Mouse (Mus musculus) myocyte (in vitro differentiated cells): Measurements from ENCODE around the gene Enpp1. TPM values are rescaled to one million over a fixed set of nuclear protein-coding genes. Genes with fewer than 3 reads are reported as not detected.
A peak's percentile ranks its signal among the peaks of the same experiment; 100 is the strongest.

Experiments
- H3K27me3 ChIP-seq: one replicate; pipeline ENCODE4 v1.6.1; 2011; ENCODE audit not compliant: control insufficient read depth, insufficient read depth, insufficient read length
- H3K36me3 ChIP-seq: one replicate; pipeline ENCODE4 v1.6.1; 2011; ENCODE audit not compliant: control insufficient read depth, insufficient read depth
- H3K4me2 ChIP-seq: one replicate; pipeline ENCODE4 v1.6.1; 2011; ENCODE audit warnings: low read depth, control low read depth
- H3K4me3 ChIP-seq: one replicate; pipeline ENCODE4 v1.5.1; 2011; ENCODE audit warnings: mild to moderate bottlenecking, control low read depth, moderate library complexity
- H3K79me2 ChIP-seq: one replicate; pipeline ENCODE4 v1.6.1; 2011; ENCODE audit not compliant: control insufficient read depth, insufficient read depth
- H3ac ChIP-seq: one replicate; pipeline ENCODE4 v1.6.1; 2011; ENCODE audit not compliant: control insufficient read depth, insufficient read length
- CEBPB ChIP-seq: IDR thresholded peaks from 2 replicates; pipeline ENCODE4 v1.6.1; 2011; ENCODE audit warnings: mild to moderate bottlenecking, moderate library complexity; ENCODE audit not compliant: poor library complexity, insufficient read depth, severe bottlenecking
- E2F4 ChIP-seq: IDR thresholded peaks from one replicate; pipeline ENCODE4 v1.6.1; 2011; ENCODE audit warnings: mild to moderate bottlenecking, control low read depth, moderate library complexity; ENCODE audit not compliant: insufficient read depth
- MAX ChIP-seq: IDR thresholded peaks from one replicate; pipeline ENCODE4 v1.6.1; 2011; ENCODE audit warnings: low read depth, mild to moderate bottlenecking, control low read depth
- MYOD1 ChIP-seq, 3 experiments: IDR thresholded peaks; one replicate each; pipeline ENCODE4 v1.6.1; 2011; ENCODE audit warnings: control low read depth in 2 of 3, low read depth in 2 of 3, mild to moderate bottlenecking in 2 of 3, moderate library complexity in 1 of 3; ENCODE audit not compliant: insufficient read length in 2 of 3, control insufficient read depth in 1 of 3
- MYOG ChIP-seq, 3 experiments: IDR thresholded peaks; one replicate each; pipeline ENCODE4 v1.6.1; 2011; ENCODE audit warnings: control low read depth in 2 of 3, low read depth in 2 of 3, mild to moderate bottlenecking in 2 of 3; ENCODE audit not compliant: insufficient read length in 2 of 3, control insufficient read depth in 1 of 3, insufficient read depth in 1 of 3
- POLR2A ChIP-seq: IDR thresholded peaks from one replicate; pipeline ENCODE4 v1.6.1; 2011; ENCODE audit warnings: low read depth, mild to moderate bottlenecking, control low read depth, moderate library complexity; ENCODE audit not compliant: insufficient read length
- POLR2AphosphoS2 ChIP-seq: IDR thresholded peaks from one replicate; pipeline ENCODE4 v1.6.1; 2011; ENCODE audit warnings: low read depth, control low read depth; ENCODE audit not compliant: insufficient read length
- REST ChIP-seq: IDR thresholded peaks from one replicate; pipeline ENCODE4 v1.6.1; 2011; ENCODE audit warnings: mild to moderate bottlenecking, control low read depth, moderate library complexity; ENCODE audit not compliant: insufficient read depth, insufficient read length
- SRF ChIP-seq: IDR thresholded peaks from one replicate; pipeline ENCODE4 v1.6.1; 2011; ENCODE audit warnings: low read depth; ENCODE audit not compliant: control insufficient read depth, insufficient read length
- TCF12 ChIP-seq: IDR thresholded peaks from one replicate; pipeline ENCODE4 v1.6.1; 2011; ENCODE audit warnings: mild to moderate bottlenecking, control low read depth; ENCODE audit not compliant: poor library complexity, insufficient read depth, severe bottlenecking
- TCF3 ChIP-seq: IDR thresholded peaks from one replicate; pipeline ENCODE4 v1.6.1; 2011; ENCODE audit warnings: low read depth, control low read depth; ENCODE audit not compliant: insufficient read length
- USF1 ChIP-seq: IDR thresholded peaks from one replicate; pipeline ENCODE4 v1.6.1; 2011; ENCODE audit warnings: low read depth, mild to moderate bottlenecking, control low read depth, moderate library complexity
- polyA plus RNA-seq: library from polyadenylated mRNA; unstranded; fragments of >200 nt; fragmentation: generic; extraction: Trizol; gene quantifications from one replicate; pipeline ENCODE4 v1.2.1, GENCODE M21; 2012; ENCODE audit warnings: missing spikeins

Gene Enpp1
- polyA plus RNA-seq, 1 experiment, result 2.6 TPM

DNA sequence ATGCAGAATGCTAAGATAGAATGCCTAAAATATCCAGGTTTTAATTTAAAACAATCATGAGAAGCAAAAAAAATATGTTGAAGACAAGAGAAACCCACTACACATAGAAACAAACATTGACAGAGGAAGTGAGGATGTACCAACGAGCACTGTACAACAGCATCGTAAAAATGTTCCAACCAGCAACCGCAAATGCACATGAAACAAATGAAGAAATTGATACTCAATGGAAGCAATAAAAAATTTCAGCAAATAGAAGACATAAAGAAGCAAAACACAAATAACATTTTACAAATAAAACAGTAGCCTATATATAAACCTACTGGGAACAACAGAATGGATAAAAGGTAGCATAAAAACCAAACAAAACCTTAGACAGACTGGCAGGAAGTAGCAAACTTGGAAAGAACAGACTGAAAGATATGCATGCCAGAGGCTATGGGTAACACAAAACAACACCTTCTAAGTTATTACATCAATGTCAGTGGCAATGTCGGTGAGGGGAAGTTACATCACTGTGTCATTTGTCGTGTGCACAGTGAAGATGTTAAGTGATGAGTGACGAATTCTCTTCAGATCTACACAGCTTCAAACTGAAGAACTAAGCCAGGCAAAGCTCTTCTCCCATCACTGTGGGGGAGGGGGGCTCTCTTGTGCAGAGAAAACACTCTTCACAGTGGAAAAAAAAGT, 71.6 kb downstream of the Enpp1 start:
- H3K27me3 ChIP-seq, result no peaks in the 10 kb centered on the region
- H3ac ChIP-seq, result no peak overlapping the region
- H3K4me2 ChIP-seq, result no peak overlapping the region
- TF ChIP-seq E2F4, result no peak
- no peak for TF ChIP-seq POLR2AphosphoS2
- no peak for TF ChIP-seq TCF3
- no peak overlapping the region for H3K4me3 ChIP-seq
- no peaks in the 10 kb centered on the region for H3K79me2 ChIP-seq
- H3K36me3 ChIP-seq, result no peaks in the 10 kb centered on the region

DNA sequence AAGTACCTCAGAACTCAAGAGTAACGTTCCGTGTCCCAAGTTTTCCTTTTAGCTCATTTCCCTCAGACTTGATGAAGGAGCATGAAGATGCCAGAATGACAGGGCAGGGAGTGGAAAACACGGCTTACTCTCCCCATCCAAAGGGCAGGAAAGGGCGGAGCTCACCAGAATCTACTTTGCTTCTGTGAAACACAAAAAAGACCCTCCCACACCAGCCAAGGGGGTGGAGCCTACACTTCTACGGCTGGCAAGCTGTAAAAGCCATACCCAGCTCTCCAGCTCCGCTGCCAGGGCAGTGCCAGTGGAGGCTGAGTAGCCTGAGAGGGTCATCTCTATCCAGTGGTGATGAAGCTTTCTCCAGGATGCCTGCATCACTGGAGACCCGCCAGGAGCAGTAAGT, 72.4 kb downstream of the Enpp1 start:
- H3ac ChIP-seq, result no peak overlapping the region
- no peak overlapping the region for H3K4me3 ChIP-seq
- no peak for TF ChIP-seq CEBPB
- TF ChIP-seq TCF3, result no peak
- no peak for TF ChIP-seq E2F4
- TF ChIP-seq POLR2A, result no peak
- no peak for TF ChIP-seq SRF
- TF ChIP-seq MAX, result no peak
- TF ChIP-seq TCF12, result no peak
- no peaks in the 10 kb centered on the region for H3K27me3 ChIP-seq
- H3K79me2 ChIP-seq, result no peaks in the 10 kb centered on the region
- no peaks in the 10 kb centered on the region for H3K36me3 ChIP-seq
- no peak overlapping the region for H3K4me2 ChIP-seq

DNA sequence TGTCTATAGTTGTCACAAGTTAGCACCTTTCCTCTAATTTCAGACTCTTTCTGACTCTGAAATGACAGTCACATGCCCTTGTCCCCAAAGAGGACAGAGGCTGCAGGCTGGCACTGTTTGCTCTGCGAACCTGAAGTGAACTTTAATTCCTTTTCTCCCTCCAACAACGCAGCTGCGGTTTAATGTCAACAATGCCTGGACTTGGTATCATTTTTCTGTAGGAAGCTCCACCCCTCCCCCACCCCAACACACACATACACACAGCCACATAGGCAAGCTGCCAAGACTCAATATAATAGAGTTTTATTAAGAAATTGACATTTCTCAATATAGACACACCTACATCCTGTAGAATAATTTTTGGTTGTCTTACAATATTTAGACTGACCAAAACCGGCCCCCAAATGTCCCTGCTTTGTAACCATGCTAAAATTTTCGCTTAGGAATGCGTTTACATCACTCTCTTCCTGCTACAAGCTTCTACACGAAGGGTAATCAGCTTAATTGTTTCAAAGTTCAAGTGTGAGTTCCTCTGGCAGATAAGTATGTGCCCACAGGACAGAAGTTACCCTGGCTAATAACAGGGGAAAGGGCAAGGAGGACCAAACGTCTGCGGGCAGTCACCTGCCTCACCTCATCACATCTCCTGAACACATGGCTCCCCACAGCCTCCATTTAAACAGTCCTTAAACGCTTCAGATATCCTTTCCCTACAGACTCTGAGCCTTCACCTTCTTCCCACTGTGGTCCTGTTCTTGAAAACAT, 73.5 kb downstream of the Enpp1 start:
- no peak for TF ChIP-seq POLR2AphosphoS2
- no peak overlapping the region for H3ac ChIP-seq
- H3K36me3 ChIP-seq, result no peaks in the 10 kb centered on the region
- no peaks in the 10 kb centered on the region for H3K27me3 ChIP-seq
- H3K4me2 ChIP-seq, result peak overlapping the region; percentile 30
- H3K4me3 ChIP-seq, result no peak overlapping the region
- H3K79me2 ChIP-seq, result no peaks in the 10 kb centered on the region

GRCm38 (mm10) chr10:24636986-24637385, 75.0 kb downstream of the Enpp1 start:
- no peak for TF ChIP-seq REST
- TF ChIP-seq USF1, result no peak
- no peak for TF ChIP-seq MYOD1 (IDR thresholded peaks at IDR 0.05; ENCODE audit: control insufficient read depth in 1 of 3, insufficient read length in 2 of 3, low read depth in 2 of 3)
- TF ChIP-seq POLR2AphosphoS2, result no peak
- no peak for TF ChIP-seq E2F4
- TF ChIP-seq TCF3, result no peak
- no peak for TF ChIP-seq TCF12
- no peak for TF ChIP-seq MAX
- no peak for TF ChIP-seq SRF
- TF ChIP-seq POLR2A, result no peak
- no peak for TF ChIP-seq CEBPB
- no peak for TF ChIP-seq MYOG (IDR thresholded peaks at IDR 0.05; ENCODE audit: control insufficient read depth in 1 of 3, insufficient read depth in 1 of 3, insufficient read length in 2 of 3, low read depth in 2 of 3)
- no peaks in the 10 kb centered on the region for H3K36me3 ChIP-seq
- H3K27me3 ChIP-seq, result no peaks in the 10 kb centered on the region
- H3K4me2 ChIP-seq, result no peak overlapping the region
- H3K4me3 ChIP-seq, result no peak overlapping the region
- H3K79me2 ChIP-seq, result no peaks in the 10 kb centered on the region
- H3ac ChIP-seq, result no peak overlapping the region

DNA sequence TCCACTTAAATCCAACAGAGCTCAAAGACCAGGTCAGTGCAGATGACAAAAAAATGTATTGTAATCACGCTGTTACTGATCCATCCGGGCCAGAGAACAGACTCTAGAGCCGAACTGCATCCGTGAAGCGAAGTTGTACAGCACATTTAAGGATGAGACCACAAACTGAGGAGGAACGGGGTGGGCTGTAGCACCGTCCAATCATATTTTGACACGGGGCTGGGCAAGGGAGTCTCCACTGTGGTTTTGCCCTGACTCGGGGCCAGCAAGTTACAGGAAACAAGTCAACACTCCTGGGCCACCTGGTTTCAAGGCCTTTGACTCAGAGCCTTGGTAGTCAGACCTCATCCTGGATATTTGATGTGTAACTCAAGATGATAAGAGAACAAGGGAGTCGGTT, 76.1 kb downstream of the Enpp1 start:
- no peak overlapping the region for H3K4me2 ChIP-seq
- H3K27me3 ChIP-seq, result no peaks in the 10 kb centered on the region
- no peak for TF ChIP-seq TCF3
- no peak for TF ChIP-seq E2F4
- TF ChIP-seq MYOG (IDR thresholded peaks at IDR 0.05; ENCODE audit: control insufficient read depth in 1 of 3, insufficient read depth in 1 of 3, insufficient read length in 2 of 3, low read depth in 2 of 3), result no peak
- TF ChIP-seq TCF12, result no peak
- no peak for TF ChIP-seq POLR2AphosphoS2
- no peak for TF ChIP-seq SRF
- no peaks in the 10 kb centered on the region for H3K36me3 ChIP-seq
- H3K79me2 ChIP-seq, result no peaks in the 10 kb centered on the region
- no peak overlapping the region for H3ac ChIP-seq
- H3K4me3 ChIP-seq, result no peak overlapping the region
